Mouse (Mus musculus): ENCODE measurements at regions not wholly inside any gene's neighbourhood (a gene's known extent, or its start where the extent isn't known, plus 50 kb on each side); places are given as distances from the start of the nearest gene placed in this dataset.

GRCm38 (mm10) chr3:121609845-121610244 lies 60.7 kb upstream of the 4930432M17Rik start:
- no peaks in the 10 kb centered on the region for H3K27me3 ChIP-seq (ENCODE audit: control insufficient read depth, insufficient read depth, low read length, poor library complexity, severe bottlenecking)
- no peak overlapping the region for H3K27ac ChIP-seq (ENCODE audit: insufficient read depth, low read length)
- no peak overlapping the region for H3K4me3 ChIP-seq (ENCODE audit: low read depth, low read length)
- H3K4me1 ChIP-seq (ENCODE audit: control insufficient read depth, insufficient read depth, low read length): no peaks in the 10 kb centered on the region
- no peaks in the 10 kb centered on the region for H3K9me3 ChIP-seq (replicated peaks; ENCODE audit: control insufficient read depth, insufficient read depth, low read length, poor library complexity, severe bottlenecking)
- H3K36me3 ChIP-seq (ENCODE audit: control insufficient read depth, insufficient read depth, low read length, poor library complexity, severe bottlenecking): no peaks in the 10 kb centered on the region
- TF ChIP-seq POLR2A (IDR thresholded peaks at IDR 0.05; ENCODE audit: insufficient read depth, low read length) (no peak), EP300 (IDR thresholded peaks at IDR 0.05; ENCODE audit: insufficient read depth, low read depth, low read length) (no peak), CTCF (IDR thresholded peaks at IDR 0.05; ENCODE audit: low read depth, low read length) (no peak)
- no peak overlapping the region for H3K9ac ChIP-seq (ENCODE audit: low read depth, poor library complexity, severe bottlenecking)

- H3K36me3 ChIP-seq (ENCODE audit: control insufficient read depth, insufficient read depth, low read length, poor library complexity, severe bottlenecking): no peaks in the 10 kb centered on the region
- H3K4me3 ChIP-seq (ENCODE audit: low read depth, low read length): no peak overlapping the region
- H3K9me3 ChIP-seq (replicated peaks; ENCODE audit: control insufficient read depth, insufficient read depth, low read length, poor library complexity, severe bottlenecking): no peaks in the 10 kb centered on the region
- H3K4me1 ChIP-seq (ENCODE audit: control insufficient read depth, insufficient read depth, low read length): no peaks in the 10 kb centered on the region
- no peak overlapping the region for H3K9ac ChIP-seq (ENCODE audit: low read depth, poor library complexity, severe bottlenecking)
- TF ChIP-seq EP300 (IDR thresholded peaks at IDR 0.05; ENCODE audit: insufficient read depth, low read depth, low read length) (no peak), POLR2A (IDR thresholded peaks at IDR 0.05; ENCODE audit: insufficient read depth, low read length) (no peak), CTCF (IDR thresholded peaks at IDR 0.05; ENCODE audit: low read depth, low read length) (no peak)
- no peak overlapping the region for H3K27ac ChIP-seq (ENCODE audit: insufficient read depth, low read length)
- H3K27me3 ChIP-seq (ENCODE audit: control insufficient read depth, insufficient read depth, low read length, poor library complexity, severe bottlenecking): no peaks in the 10 kb centered on the region
Observed at GRCm38 (mm10) chr3:121609090-121609489, 61.5 kb upstream of the 4930432M17Rik start.

GRCm38 (mm10) chr3:121604737-121605136 lies 65.8 kb upstream of the 4930432M17Rik start:
- Histone ChIP-seq H3K9ac (ENCODE audit: low read depth, poor library complexity, severe bottlenecking) (no peak overlapping the region), H3K27ac (ENCODE audit: insufficient read depth, low read length) (no peak overlapping the region), H3K4me1 (ENCODE audit: control insufficient read depth, insufficient read depth, low read length) (no peaks in the 10 kb centered on the region), H3K36me3 (ENCODE audit: control insufficient read depth, insufficient read depth, low read length, poor library complexity, severe bottlenecking) (no peaks in the 10 kb centered on the region), H3K4me3 (ENCODE audit: low read depth, low read length) (no peak overlapping the region), H3K27me3 (ENCODE audit: control insufficient read depth, insufficient read depth, low read length, poor library complexity, severe bottlenecking) (no peaks in the 10 kb centered on the region), H3K9me3 (replicated peaks; ENCODE audit: control insufficient read depth, insufficient read depth, low read length, poor library complexity, severe bottlenecking) (no peaks in the 10 kb centered on the region)
- TF ChIP-seq EP300 (IDR thresholded peaks at IDR 0.05; ENCODE audit: insufficient read depth, low read depth, low read length): no peak
- no peak for TF ChIP-seq CTCF (IDR thresholded peaks at IDR 0.05; ENCODE audit: low read depth, low read length)
- TF ChIP-seq POLR2A (IDR thresholded peaks at IDR 0.05; ENCODE audit: insufficient read depth, low read length): no peak

- TF ChIP-seq POLR2A (IDR thresholded peaks at IDR 0.05; ENCODE audit: insufficient read depth, low read length) (no peak), CTCF (IDR thresholded peaks at IDR 0.05; ENCODE audit: low read depth, low read length) (no peak), EP300 (IDR thresholded peaks at IDR 0.05; ENCODE audit: insufficient read depth, low read depth, low read length) (no peak)
- H3K27ac ChIP-seq (ENCODE audit: insufficient read depth, low read length): no peak overlapping the region
Observed at GRCm38 (mm10) chr3:121604081-121604480, 66.5 kb upstream of the 4930432M17Rik start.

DNA sequence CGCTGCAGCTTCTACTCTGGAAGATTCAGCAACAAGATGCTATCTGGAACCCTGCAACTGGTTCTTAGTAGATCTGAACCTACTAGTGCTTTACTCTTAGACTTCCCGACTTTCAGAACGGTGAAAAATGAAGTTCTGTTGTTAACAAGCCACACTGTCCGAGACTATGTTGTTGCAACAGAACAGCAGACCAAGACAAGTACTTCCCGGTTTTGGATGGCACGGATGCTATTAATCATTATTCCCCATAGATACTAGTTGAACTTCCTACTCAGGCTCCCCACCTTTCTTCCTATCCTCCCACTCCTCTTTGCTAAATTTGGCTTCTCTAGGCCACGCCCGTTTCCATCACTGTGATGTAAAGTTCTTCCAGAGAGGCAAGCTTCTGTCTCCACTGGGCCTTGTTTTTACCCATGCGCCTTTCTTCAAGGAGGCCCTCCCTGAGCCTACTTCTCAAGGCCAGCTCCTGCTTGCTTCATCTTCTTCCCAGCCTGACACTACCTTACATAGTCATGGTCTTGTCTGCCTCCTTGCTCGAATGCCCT lies 67.7 kb upstream of the 4930432M17Rik start:
- Histone ChIP-seq H3K27ac (ENCODE audit: insufficient read depth, low read length) (peak overlapping the region; percentile 76; the same call in 1 of the 2 replicates), H3K9ac (ENCODE audit: low read depth, poor library complexity, severe bottlenecking) (peak overlapping the region; percentile 10; the same call in 1 of the 2 replicates), H3K4me1 (ENCODE audit: control insufficient read depth, insufficient read depth, low read length) (no peaks in the 10 kb centered on the region), H3K9me3 (replicated peaks; ENCODE audit: control insufficient read depth, insufficient read depth, low read length, poor library complexity, severe bottlenecking) (no peaks in the 10 kb centered on the region), H3K36me3 (ENCODE audit: control insufficient read depth, insufficient read depth, low read length, poor library complexity, severe bottlenecking) (no peaks in the 10 kb centered on the region), H3K27me3 (ENCODE audit: control insufficient read depth, insufficient read depth, low read length, poor library complexity, severe bottlenecking) (no peaks in the 10 kb centered on the region), H3K4me3 (ENCODE audit: low read depth, low read length) (no peak overlapping the region)
- no peak for TF ChIP-seq EP300 (IDR thresholded peaks at IDR 0.05; ENCODE audit: insufficient read depth, low read depth, low read length)
- TF ChIP-seq POLR2A (IDR thresholded peaks at IDR 0.05; ENCODE audit: insufficient read depth, low read length): no peak
- TF ChIP-seq CTCF (IDR thresholded peaks at IDR 0.05; ENCODE audit: low read depth, low read length): no peak

More at GRCm38 (mm10) chr3:121604081-121604480, 66.5 kb upstream of the 4930432M17Rik start:
- Histone ChIP-seq H3K36me3 (ENCODE audit: control insufficient read depth, insufficient read depth, low read length, poor library complexity, severe bottlenecking) (no peaks in the 10 kb centered on the region), H3K4me1 (ENCODE audit: control insufficient read depth, insufficient read depth, low read length) (no peaks in the 10 kb centered on the region), H3K9ac (ENCODE audit: low read depth, poor library complexity, severe bottlenecking) (no peak overlapping the region), H3K9me3 (replicated peaks; ENCODE audit: control insufficient read depth, insufficient read depth, low read length, poor library complexity, severe bottlenecking) (no peaks in the 10 kb centered on the region), H3K4me3 (ENCODE audit: low read depth, low read length) (no peak overlapping the region), H3K27me3 (ENCODE audit: control insufficient read depth, insufficient read depth, low read length, poor library complexity, severe bottlenecking) (no peaks in the 10 kb centered on the region)

GRCm38 (mm10) chr3:121602082-121602561 lies 68.4 kb upstream of the 4930432M17Rik start:
- no peaks in the 10 kb centered on the region for H3K27me3 ChIP-seq (ENCODE audit: control insufficient read depth, insufficient read depth, low read length, poor library complexity, severe bottlenecking)
- H3K4me1 ChIP-seq (ENCODE audit: control insufficient read depth, insufficient read depth, low read length): no peaks in the 10 kb centered on the region
- no peak overlapping the region for H3K4me3 ChIP-seq (ENCODE audit: low read depth, low read length)
- H3K27ac ChIP-seq (ENCODE audit: insufficient read depth, low read length): peak overlapping the region; percentile 76
- TF ChIP-seq POLR2A (IDR thresholded peaks at IDR 0.05; ENCODE audit: insufficient read depth, low read length) (no peak), EP300 (IDR thresholded peaks at IDR 0.05; ENCODE audit: insufficient read depth, low read depth, low read length) (peak; percentile 64; the same call in 1 of the 2 replicates), CTCF (IDR thresholded peaks at IDR 0.05; ENCODE audit: low read depth, low read length) (no peak)
- no peaks in the 10 kb centered on the region for H3K9me3 ChIP-seq (replicated peaks; ENCODE audit: control insufficient read depth, insufficient read depth, low read length, poor library complexity, severe bottlenecking)
- peak overlapping the region; percentile 10; the same call in 1 of the 2 replicates for H3K9ac ChIP-seq (ENCODE audit: low read depth, poor library complexity, severe bottlenecking)
- H3K36me3 ChIP-seq (ENCODE audit: control insufficient read depth, insufficient read depth, low read length, poor library complexity, severe bottlenecking): no peaks in the 10 kb centered on the region
